Mouse (Mus musculus): ENCODE measurements at regions not wholly inside any gene's neighbourhood (a gene's known extent, or its start where the extent isn't known, plus 50 kb on each side); places are given as distances from the start of the nearest gene placed in this dataset.

DNA sequence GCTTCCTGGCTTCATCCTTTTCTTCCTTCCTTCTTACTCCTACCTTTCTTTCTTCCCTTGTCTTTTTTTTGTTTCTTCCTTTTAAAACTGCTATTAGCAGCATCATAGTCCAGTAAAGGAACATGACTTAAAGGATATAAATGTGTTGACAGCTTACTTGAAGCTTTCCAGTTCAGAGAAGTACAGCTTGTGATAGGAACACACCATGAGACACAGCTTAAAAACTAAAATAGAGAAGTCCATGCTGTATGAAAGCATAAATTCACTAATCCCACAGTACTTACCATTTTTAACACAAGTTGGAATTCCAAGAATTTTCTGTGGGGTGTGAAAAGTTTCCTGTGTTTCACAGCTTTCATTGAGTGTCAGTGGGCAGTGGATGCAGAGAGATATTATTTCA, 173.4 kb downstream of the Anxa1 start:
- no peak for DNase-seq (ENCODE audit: low read depth)
- TF ChIP-seq POLR2A (IDR thresholded peaks at IDR 0.05; ENCODE audit: borderline replicate concordance, extremely low read depth, insufficient read depth, insufficient read length, poor library complexity, severe bottlenecking) (no peak), CTCF (IDR thresholded peaks at IDR 0.05; ENCODE audit: borderline replicate concordance, extremely low read depth, insufficient read depth, insufficient read length) (no peak)

DNA sequence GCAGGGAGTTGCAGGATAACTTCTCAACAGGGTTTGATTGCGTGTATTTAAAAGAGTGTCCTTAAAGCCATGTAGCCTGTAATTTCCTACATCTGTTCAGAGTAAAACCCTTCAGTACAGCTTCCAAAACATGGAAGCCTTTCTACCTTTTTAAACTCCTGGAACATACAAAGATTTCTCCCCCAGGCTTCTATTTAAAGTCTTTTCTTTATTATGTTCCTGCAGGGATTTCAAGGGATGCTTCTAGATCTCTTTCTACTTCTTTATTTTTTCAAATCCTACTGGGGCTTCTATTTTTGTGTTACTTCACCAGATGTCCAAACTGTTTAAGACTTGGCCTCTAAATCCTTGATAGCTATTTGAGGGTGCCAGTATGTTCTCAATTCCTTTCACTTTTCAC, 196.2 kb downstream of the Anxa1 start:
- DNase-seq (ENCODE audit: low read depth): no peak
- TF ChIP-seq POLR2A (IDR thresholded peaks at IDR 0.05; ENCODE audit: borderline replicate concordance, extremely low read depth, insufficient read depth, insufficient read length, poor library complexity, severe bottlenecking): no peak

DNA sequence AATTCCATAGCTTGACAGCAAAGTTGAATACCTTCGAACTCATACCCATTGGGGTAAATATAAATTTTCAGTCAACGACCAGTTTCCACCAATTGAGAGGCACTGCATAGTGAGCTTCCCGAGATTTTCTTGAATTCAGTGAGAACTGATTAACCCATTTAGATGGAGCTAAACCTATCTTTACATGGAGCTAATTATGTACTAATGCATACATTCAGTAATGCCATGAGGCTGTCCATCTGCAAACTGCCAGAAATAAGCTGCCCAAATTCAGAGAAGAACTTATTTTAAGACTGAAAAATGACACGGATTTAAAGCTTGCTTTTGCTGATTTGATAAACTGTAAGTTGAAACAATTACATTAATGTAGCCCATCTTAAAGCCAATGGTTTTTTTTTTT, 208.9 kb downstream of the Anxa1 start:
- no peak for TF ChIP-seq CTCF (IDR thresholded peaks at IDR 0.05; ENCODE audit: borderline replicate concordance, extremely low read depth, insufficient read depth, insufficient read length)
- no peak for TF ChIP-seq POLR2A (IDR thresholded peaks at IDR 0.05; ENCODE audit: borderline replicate concordance, extremely low read depth, insufficient read depth, insufficient read length, poor library complexity, severe bottlenecking)
- no peak for DNase-seq (ENCODE audit: low read depth)

DNA sequence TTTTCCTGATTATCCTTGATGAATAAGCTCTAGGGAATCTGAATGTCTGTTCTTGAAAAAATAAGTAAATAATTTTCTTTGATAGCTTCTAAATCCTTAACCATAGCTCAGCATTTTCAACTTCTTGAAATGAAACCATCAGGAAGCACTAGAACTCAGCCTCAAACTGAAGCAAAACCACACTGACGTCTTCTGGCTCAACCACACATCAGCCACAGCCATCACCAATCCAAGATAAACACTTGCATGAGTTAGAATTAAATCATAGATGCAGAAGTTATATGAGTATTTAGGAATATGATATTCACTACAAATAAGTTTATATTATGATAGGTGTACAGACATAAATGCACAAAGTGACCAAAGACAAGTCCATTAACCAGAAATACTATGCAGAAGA, 229.2 kb downstream of the Anxa1 start:
- DNase-seq (ENCODE audit: low read depth): no peak
- TF ChIP-seq POLR2A (IDR thresholded peaks at IDR 0.05; ENCODE audit: borderline replicate concordance, extremely low read depth, insufficient read depth, insufficient read length, poor library complexity, severe bottlenecking): no peak

DNA sequence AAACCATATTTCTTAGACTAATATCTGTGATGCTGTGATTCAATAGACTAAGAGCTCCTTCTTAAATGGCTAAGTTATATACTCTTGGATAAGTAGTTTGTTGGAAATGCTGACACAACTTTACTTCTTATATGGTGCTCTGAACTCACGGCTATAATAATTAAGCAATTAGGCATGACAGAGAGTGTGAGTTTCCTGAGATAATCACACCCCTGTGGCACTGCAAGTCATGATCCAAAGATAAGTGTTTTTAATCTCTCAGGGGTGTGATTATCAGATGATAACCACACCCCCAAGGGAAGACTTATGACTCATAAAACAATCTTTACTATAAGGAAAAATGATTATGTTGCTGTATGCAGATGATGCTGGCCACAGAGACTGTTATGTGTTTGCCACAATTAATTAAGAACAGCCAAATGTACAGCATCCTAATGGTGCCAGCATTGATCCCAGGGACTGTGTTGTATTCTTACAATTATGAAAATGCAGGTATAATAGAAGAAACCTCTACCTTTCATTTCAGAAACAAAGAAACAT, 234.3 kb downstream of the Anxa1 start:
- TF ChIP-seq POLR2A (IDR thresholded peaks at IDR 0.05; ENCODE audit: borderline replicate concordance, extremely low read depth, insufficient read depth, insufficient read length, poor library complexity, severe bottlenecking) (no peak), CTCF (IDR thresholded peaks at IDR 0.05; ENCODE audit: borderline replicate concordance, extremely low read depth, insufficient read depth, insufficient read length) (no peak)
- DNase-seq (ENCODE audit: low read depth): peak; percentile 2

DNA sequence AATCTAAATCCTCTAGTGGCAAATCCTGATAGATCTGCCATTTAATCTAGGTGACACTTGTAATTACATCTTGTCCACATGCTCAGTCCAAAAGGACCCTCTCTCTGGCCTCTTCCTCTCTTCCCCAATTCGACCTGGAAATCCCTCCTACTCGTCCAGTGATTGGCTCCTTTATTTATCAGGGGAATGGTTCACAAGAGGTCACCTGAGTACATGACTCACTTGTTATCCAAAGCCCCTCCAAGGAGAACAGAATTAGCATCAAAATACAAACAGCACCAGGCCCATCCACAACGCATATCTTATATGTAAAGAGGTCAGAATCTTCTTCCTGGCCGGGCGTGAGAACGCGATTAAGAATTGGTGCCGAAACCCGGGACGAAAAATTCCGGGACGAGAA, 251.2 kb downstream of the Anxa1 start:
- no peak for TF ChIP-seq POLR2A (IDR thresholded peaks at IDR 0.05; ENCODE audit: borderline replicate concordance, extremely low read depth, insufficient read depth, insufficient read length, poor library complexity, severe bottlenecking)
- DNase-seq (ENCODE audit: low read depth): no peak

DNA sequence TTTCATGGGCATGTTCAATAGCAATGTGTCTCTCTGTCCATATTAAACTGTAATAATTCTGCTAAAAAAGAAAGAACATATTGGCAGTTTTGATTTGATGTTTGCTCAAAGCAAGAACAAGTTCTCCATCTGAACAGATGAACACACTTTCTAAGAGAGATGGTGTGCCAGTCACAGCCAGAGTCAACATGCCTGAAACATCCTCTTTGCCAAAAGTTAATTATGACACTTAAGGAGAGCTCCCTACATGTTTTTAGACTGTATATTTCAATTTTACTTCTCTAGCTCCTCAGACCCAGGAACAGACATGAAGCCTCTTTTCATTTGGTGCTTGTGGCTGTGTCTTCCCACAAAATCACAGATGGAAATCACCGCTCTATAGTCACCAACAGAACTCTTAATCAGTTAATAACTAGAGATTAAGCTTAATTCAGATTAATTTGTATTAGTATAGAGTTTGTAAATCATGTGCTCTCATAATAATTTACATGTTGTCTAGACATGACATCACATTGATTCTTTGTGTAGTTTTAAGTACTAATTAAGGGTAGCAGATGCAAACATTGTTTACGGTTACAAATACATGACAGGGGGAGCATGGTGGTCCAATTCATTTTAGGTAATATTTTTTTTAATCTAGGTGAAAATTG, 267.1 kb downstream of the Anxa1 start:
- peak; percentile 58 for DNase-seq (ENCODE audit: low read depth)
- TF ChIP-seq POLR2A (IDR thresholded peaks at IDR 0.05; ENCODE audit: borderline replicate concordance, extremely low read depth, insufficient read depth, insufficient read length, poor library complexity, severe bottlenecking) (no peak), CTCF (IDR thresholded peaks at IDR 0.05; ENCODE audit: borderline replicate concordance, extremely low read depth, insufficient read depth, insufficient read length) (no peak)

DNA sequence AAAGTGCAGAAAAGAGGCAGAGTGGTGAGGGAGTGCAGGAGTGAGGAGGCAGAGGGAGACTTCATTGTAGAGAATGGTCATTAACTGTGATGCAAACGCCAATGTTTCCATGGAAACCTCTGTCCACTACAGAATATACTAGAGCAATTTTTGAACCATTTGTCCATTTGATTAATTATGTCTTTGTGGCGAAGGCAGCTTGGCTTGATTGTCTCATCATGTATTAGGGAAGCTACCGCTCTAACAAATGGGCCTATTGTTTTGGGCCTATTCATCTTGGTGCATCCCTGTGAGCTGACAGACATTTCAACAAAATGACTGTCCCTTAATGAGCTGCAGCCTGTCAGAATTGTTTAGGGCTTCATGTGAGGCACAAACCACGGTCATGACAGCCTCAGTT, 268.3 kb downstream of the Anxa1 start:
- peak; percentile 86 for DNase-seq (ENCODE audit: low read depth)
- no peak for TF ChIP-seq CTCF (IDR thresholded peaks at IDR 0.05; ENCODE audit: borderline replicate concordance, extremely low read depth, insufficient read depth, insufficient read length)

DNA sequence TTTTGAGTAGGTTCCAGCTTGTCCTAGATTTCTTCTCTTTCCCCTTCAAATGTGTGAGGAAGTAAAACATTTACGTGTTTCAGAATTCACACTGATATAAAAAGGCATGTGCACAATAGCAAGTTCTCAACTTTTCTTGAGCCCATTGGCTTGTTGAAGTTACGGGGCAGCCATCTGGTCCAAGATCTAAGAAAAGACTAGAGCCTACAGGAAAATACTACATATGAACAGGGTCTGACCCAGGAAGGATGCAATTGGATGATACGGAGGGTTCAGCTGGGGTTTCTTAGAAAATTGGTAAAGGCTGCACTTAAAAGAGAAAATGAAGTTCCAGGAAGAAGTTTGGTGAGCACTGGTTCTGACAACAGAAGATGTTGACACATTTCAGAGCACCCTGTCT, 276.5 kb downstream of the Anxa1 start:
- no peak for TF ChIP-seq CTCF (IDR thresholded peaks at IDR 0.05; ENCODE audit: borderline replicate concordance, extremely low read depth, insufficient read depth, insufficient read length)
- no peak for TF ChIP-seq POLR2A (IDR thresholded peaks at IDR 0.05; ENCODE audit: borderline replicate concordance, extremely low read depth, insufficient read depth, insufficient read length, poor library complexity, severe bottlenecking)
- no peak for DNase-seq (ENCODE audit: low read depth)

Measured in brain, embryonic 14.5 days (tissue).